Mouse (Mus musculus) hindbrain, embryonic 11.5 days (tissue): ENCODE data around the gene Cfap157. TPM values are rescaled to one million over a fixed set of nuclear protein-coding genes. Genes with fewer than 3 reads are reported as not detected.

Experiments
- ATAC-seq: fragments of 200-750 bp; cut with Nextera tagmentation; 2 replicates; pipeline ENCODE4 v1.8.0; 2017; ENCODE audit warnings: mild to moderate bottlenecking, moderate TSS enrichment, moderate library complexity; ENCODE audit not compliant: low FRiP score
- DNase-seq: peaks from one replicate; pipeline ENCODE4 v3.0.0-alpha.2; 2015; ENCODE audit warnings: low spot score
- H3K27ac ChIP-seq: fragments of 300-500 bp; sonication (generic); 2 replicates; pipeline ENCODE4 v1.5.1; 2014; ENCODE audit warnings: mild to moderate bottlenecking, low read depth, low read length
- H3K27me3 ChIP-seq: fragments of 300-500 bp; sonication (generic); 2 replicates; pipeline ENCODE4 v1.6.1; 2014; ENCODE audit warnings: mild to moderate bottlenecking, low read length, moderate library complexity, mixed read lengths; ENCODE audit not compliant: control insufficient read depth, insufficient read depth
- H3K36me3 ChIP-seq: fragments of 300-500 bp; sonication (generic); 2 replicates; pipeline ENCODE4 v1.6.1; 2014; ENCODE audit warnings: mild to moderate bottlenecking, low read length, moderate library complexity, mixed read lengths; ENCODE audit not compliant: control insufficient read depth, insufficient read depth
- H3K4me1 ChIP-seq: fragments of 300-500 bp; sonication (generic); replicated peaks from 2 replicates; pipeline ENCODE4 v1.6.1; 2014; ENCODE audit warnings: low read length, mixed read lengths; ENCODE audit not compliant: control insufficient read depth, insufficient read depth
- H3K4me2 ChIP-seq: fragments of 300-500 bp; sonication (generic); replicated peaks from 2 replicates; pipeline ENCODE4 v1.6.1; 2014; ENCODE audit warnings: mild to moderate bottlenecking, low read depth, low read length
- H3K4me3 ChIP-seq: fragments of 300-500 bp; sonication (generic); 2 replicates; pipeline ENCODE4 v1.5.1; 2014; ENCODE audit warnings: low read depth, low read length
- H3K9ac ChIP-seq: fragments of 300-500 bp; sonication (generic); 2 replicates; pipeline ENCODE4 v1.6.1; 2014; ENCODE audit warnings: low read depth, low read length
- H3K9me3 ChIP-seq: fragments of 300-500 bp; sonication (generic); 2 replicates; pipeline ENCODE4 v1.6.1; 2016; ENCODE audit warnings: low read length; ENCODE audit not compliant: control insufficient read depth
- WGBS: fragments of 180-500 bp; shearing (Covaris S2); extraction: QIAGEN DNeasy Blood & Tissue Kit; methylation state at CpG from one replicate; pipeline ENCODE4 v1.1.7; 2014; 5-methylcytosine and 5-hydroxymethylcytosine counted together
- polyA plus RNA-seq: library from polyadenylated mRNA; unstranded; fragments of >200 nt; fragmentation: Nextera tagmentation; extraction: Ambion mirVana; gene quantifications from 2 replicates; pipeline ENCODE4 v1.2.1, GENCODE M21; 2014

Gene Cfap157
- polyA plus RNA-seq, 1 experiment from 2014 or later = 0.80 TPM

GRCm38 (mm10) chr2:32750199-32750598, 34.0 kb downstream of the Cfap157 start:
- Histone ChIP-seq H3K9me3 (no peaks in the 10 kb centered on the region), H3K36me3 (0 out of 2 replicates have a peak, but pooled peaks cover 3% of the 10 kb centered on the region), H3K4me3 (no peak overlapping the region), H3K27me3 (no peaks in the 10 kb centered on the region), H3K4me1 (peaks cover 5% of the 10 kb centered on the region), H3K4me2 (no peak overlapping the region), H3K9ac (no peak overlapping the region), H3K27ac (peak overlapping the region; percentile 61; the same call in 1 of the 2 replicates)
- DNase-seq (no peak), ATAC-seq (no peak)
- 74% methylated on average over 7 of the region's 7 CpGs for WGBS

- Histone ChIP-seq H3K4me2 (no peak overlapping the region), H3K4me3 (no peak overlapping the region), H3K36me3 (0 out of 2 replicates have a peak, but pooled peaks cover 3% of the 10 kb centered on the region), H3K9ac (no peak overlapping the region), H3K27ac (no peak overlapping the region), H3K9me3 (no peaks in the 10 kb centered on the region), H3K4me1 (peaks cover 5% of the 10 kb centered on the region), H3K27me3 (no peaks in the 10 kb centered on the region)
- no peak for ATAC-seq
- 89% methylated on average over 16 of the region's 16 CpGs for WGBS
- no peak for DNase-seq
Measured at GRCm38 (mm10) chr2:32749082-32749481, 35.1 kb downstream of the Cfap157 start.

- DNase-seq (no peak), ATAC-seq (no peak)
- H3K27me3 ChIP-seq = no peaks in the 10 kb centered on the region; the same call in none of the 2 replicates
- WGBS = 77% methylated on average over 15 of the region's 15 CpGs
- no peak overlapping the region for H3K9ac ChIP-seq
- H3K9me3 ChIP-seq = no peaks in the 10 kb centered on the region
- H3K4me1 ChIP-seq = 0 out of 2 replicates have a peak, but pooled peaks cover 4% of the 10 kb centered on the region
- no peak overlapping the region for H3K27ac ChIP-seq
- H3K4me3 ChIP-seq = no peak overlapping the region
- H3K36me3 ChIP-seq = 0 out of 2 replicates have a peak, but pooled peaks cover 3% of the 10 kb centered on the region
- H3K4me2 ChIP-seq = no peak overlapping the region
Measured at GRCm38 (mm10) chr2:32744272-32744982, 39.8 kb downstream of the Cfap157 start.

GRCm38 (mm10) chr2:32742173-32742531, 42.1 kb downstream of the Cfap157 start:
- peak overlapping the region; percentile 97 for H3K4me2 ChIP-seq
- H3K27ac ChIP-seq = peak overlapping the region; percentile 89
- H3K9ac ChIP-seq = peak overlapping the region; percentile 79
- peak; percentile 86 for DNase-seq
- 0 out of 2 replicates have a peak, but pooled peaks cover 3% of the 10 kb centered on the region for H3K36me3 ChIP-seq
- ATAC-seq = peak; percentile 88
- H3K9me3 ChIP-seq = no peaks in the 10 kb centered on the region
- WGBS = 1% methylated on average over 18 of the region's 18 CpGs
- 0 out of 2 replicates have a peak, but pooled peaks cover 4% of the 10 kb centered on the region for H3K4me1 ChIP-seq
- H3K27me3 ChIP-seq = no peaks in the 10 kb centered on the region; the same call in none of the 2 replicates
- H3K4me3 ChIP-seq = peak overlapping the region; percentile 72

- Histone ChIP-seq H3K4me3 (peak overlapping the region; percentile 72), H3K27me3 (no peaks in the 10 kb centered on the region; the same call in none of the 2 replicates), H3K4me1 (0 out of 2 replicates have a peak, but pooled peaks cover 4% of the 10 kb centered on the region), H3K9ac (peak overlapping the region; percentile 79), H3K27ac (peak overlapping the region; percentile 89), H3K9me3 (no peaks in the 10 kb centered on the region), H3K4me2 (peak overlapping the region; percentile 97), H3K36me3 (no peaks in the 10 kb centered on the region)
- 1% methylated on average over 48 of the region's 58 CpGs for WGBS
- ATAC-seq (peak; percentile 69), DNase-seq (peak; percentile 78)
Measured at GRCm38 (mm10) chr2:32741273-32742172, 42.7 kb downstream of the Cfap157 start.

- no peak for ATAC-seq
- peak within 1 kb of the TSS; percentile 79 for H3K9ac ChIP-seq
- H3K4me3 ChIP-seq = peak within 1 kb of the TSS; percentile 72
- DNase-seq = no peak
- 5% methylated on average over 11 of the region's 11 CpGs for WGBS
- H3K27ac ChIP-seq = peak within 1 kb of the TSS; percentile 89
- H3K4me2 ChIP-seq = peak within 1 kb of the TSS; percentile 97
- 0 out of 2 replicates have a peak, but pooled peaks cover 4% of the 10 kb centered on the region for H3K4me1 ChIP-seq
- H3K36me3 ChIP-seq = no peaks in the 10 kb centered on the region
- H3K9me3 ChIP-seq = no peaks in the 10 kb centered on the region
- no peaks in the 10 kb centered on the region; the same call in none of the 2 replicates for H3K27me3 ChIP-seq
Measured at GRCm38 (mm10) chr2:32740916-32741272, 43.3 kb downstream of the Cfap157 start, which contains the start of gene 6330409D20Rik. 6330409D20Rik (minus strand) TSS chr2:32741016.

GRCm38 (mm10) chr2:32739311-32739710, 44.9 kb downstream of the Cfap157 start:
- DNase-seq = no peak
- Histone ChIP-seq H3K36me3 (no peaks in the 10 kb centered on the region), H3K9me3 (no peaks in the 10 kb centered on the region), H3K27me3 (no peaks in the 10 kb centered on the region; the same call in none of the 2 replicates), H3K4me2 (no peak overlapping the region), H3K9ac (no peak overlapping the region), H3K4me1 (peaks cover 4% of the 10 kb centered on the region; the same call in 1 of the 2 replicates), H3K27ac (no peak overlapping the region), H3K4me3 (no peak overlapping the region)
- WGBS = 80% methylated on average over 4 of the region's 4 CpGs
- ATAC-seq = no peak

GRCm38 (mm10) chr2:32737008-32737407, 47.2 kb downstream of the Cfap157 start:
- H3K27ac ChIP-seq = no peak overlapping the region
- no peak for ATAC-seq
- H3K27me3 ChIP-seq = no peaks in the 10 kb centered on the region; the same call in none of the 2 replicates
- H3K4me1 ChIP-seq = peaks cover 4% of the 10 kb centered on the region; the same call in 1 of the 2 replicates
- H3K36me3 ChIP-seq = no peaks in the 10 kb centered on the region
- H3K9ac ChIP-seq = no peak overlapping the region
- WGBS = 54% methylated on average over 6 of the region's 6 CpGs
- no peak overlapping the region for H3K4me2 ChIP-seq
- no peaks in the 10 kb centered on the region for H3K9me3 ChIP-seq
- no peak for DNase-seq
- H3K4me3 ChIP-seq = no peak overlapping the region
